Mouse (Mus musculus): ENCODE results near the gene Copz2. TPM values are rescaled to one million over a fixed set of nuclear protein-coding genes. Genes with fewer than 3 reads are reported as not detected.

Copz2 gene
- polyA plus RNA-seq, 1 experiment from 2014 or later: 51.0 TPM

DNA sequence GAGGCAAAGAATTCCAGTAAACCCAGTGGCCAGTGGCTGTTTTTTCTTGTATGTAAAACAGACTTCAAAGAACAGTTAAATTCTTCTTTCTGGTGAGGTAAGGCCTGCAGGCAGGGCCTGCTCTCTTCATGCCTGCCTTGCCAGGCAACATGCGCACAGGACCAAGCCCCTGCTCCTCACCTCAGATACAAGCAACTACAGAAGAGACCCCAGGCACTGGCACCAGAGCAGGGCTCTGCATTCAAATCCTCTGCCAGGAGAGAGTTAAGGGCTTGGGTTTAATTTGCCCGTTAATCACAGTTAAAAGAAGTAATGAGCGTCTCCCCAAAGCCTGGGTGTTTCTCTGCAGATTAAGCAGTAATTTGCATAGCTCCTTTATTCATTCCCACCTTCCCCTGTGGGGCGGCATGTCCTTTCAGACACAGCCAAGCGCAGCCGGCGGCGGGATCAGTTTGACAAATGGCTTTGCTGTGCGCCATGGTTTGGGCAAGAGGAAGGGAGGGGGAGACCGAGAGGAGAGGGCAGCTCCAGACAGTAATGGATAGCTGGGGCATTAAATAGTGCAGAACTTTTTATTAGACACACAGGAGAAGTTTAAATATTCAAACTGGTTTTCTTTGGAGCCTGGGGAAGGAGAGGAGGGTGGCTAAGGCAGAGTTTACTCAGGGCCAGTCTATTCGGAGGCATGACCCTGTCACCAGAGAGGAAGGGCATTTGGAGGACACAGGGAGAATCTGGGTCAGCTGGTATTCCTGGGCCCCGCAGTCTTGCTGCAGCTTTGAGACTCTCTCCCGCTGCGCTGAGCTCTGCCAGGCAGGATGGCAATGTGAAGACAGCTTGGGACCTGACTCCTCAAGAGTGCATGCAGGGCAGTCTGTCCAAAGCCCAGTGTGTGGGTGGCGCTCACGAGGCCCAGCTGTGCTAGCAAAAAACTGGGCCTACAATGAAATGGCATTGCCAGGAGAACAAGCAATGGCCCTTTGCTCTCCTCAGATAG is 53.3 kb downstream of the Copz2 start:
- DNase-seq (no peak), ATAC-seq (no peak)
- Histone ChIP-seq H3K36me3 (replicated peaks; ENCODE audit: insufficient read depth, low read length) (no peaks in the 10 kb centered on the region; the same call in 1 of the 2 replicates), H3K4me2 (ENCODE audit: low read depth, low read length) (no peak overlapping the region), H3K27ac (ENCODE audit: low read depth) (no peak overlapping the region), H3K4me3 (ENCODE audit: low read depth, low read length) (no peak overlapping the region), H3K9ac (replicated peaks) (no peak overlapping the region), H3K4me1 (ENCODE audit: insufficient read depth) (no peaks in the 10 kb centered on the region; the same call in 1 of the 2 replicates), H3K27me3 (ENCODE audit: insufficient read depth, low read length) (no peaks in the 10 kb centered on the region), H3K9me3 (ENCODE audit: low read length) (no peaks in the 10 kb centered on the region)
- TF ChIP-seq CTCF (IDR thresholded peaks at IDR 0.05; ENCODE audit: low read depth) (no peak), EP300 (IDR thresholded peaks at IDR 0.05; ENCODE audit: low read depth) (no peak)
- WGBS (ENCODE audit: insufficient replicate concordance): 52% methylated on average over 16 of the region's 16 CpGs

DNA sequence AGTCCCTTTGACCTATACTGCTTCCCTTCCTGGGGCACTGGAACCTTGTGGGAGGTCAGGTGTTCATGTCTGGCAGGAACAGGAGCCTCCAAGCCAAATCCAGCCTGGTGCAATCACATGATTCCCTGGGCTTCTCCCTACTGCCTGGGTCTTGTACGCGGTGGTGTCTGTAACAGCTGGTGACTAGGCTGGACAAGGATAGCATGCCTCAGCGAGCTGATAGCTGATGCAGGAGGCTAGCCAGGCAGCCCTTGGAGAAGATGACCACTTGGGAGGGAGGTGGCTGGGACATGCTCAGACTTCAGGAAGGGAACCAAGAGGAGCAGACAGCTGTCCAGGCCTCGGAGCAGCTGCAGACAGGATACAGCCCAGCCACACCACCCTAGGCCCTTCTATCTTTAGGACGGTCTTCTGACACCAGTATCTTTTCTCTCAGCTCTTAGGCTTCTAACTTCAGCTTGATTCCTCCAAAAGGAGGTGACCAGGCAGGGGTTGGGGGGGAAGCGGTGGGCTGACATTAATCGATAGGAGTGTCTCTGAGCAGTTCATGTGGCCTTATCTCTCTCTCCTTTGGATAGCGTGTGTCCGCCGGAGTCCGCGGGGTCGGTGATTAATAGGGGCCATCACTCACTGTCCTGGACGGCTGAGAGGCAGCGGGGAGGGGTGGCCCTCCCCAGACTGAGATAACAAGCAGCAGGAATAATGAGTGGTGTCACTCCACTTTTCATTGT is 56.9 kb downstream of the Copz2 start:
- Histone ChIP-seq H3K27me3 (ENCODE audit: insufficient read depth, low read length) (no peaks in the 10 kb centered on the region), H3K4me2 (ENCODE audit: low read depth, low read length) (no peak overlapping the region), H3K4me3 (ENCODE audit: low read depth, low read length) (no peak overlapping the region), H3K36me3 (replicated peaks; ENCODE audit: insufficient read depth, low read length) (peaks cover 31% of the 10 kb centered on the region), H3K9me3 (ENCODE audit: low read length) (no peaks in the 10 kb centered on the region), H3K4me1 (ENCODE audit: insufficient read depth) (no peaks in the 10 kb centered on the region; the same call in 1 of the 2 replicates), H3K9ac (replicated peaks) (no peak overlapping the region), H3K27ac (ENCODE audit: low read depth) (no peak overlapping the region)
- WGBS (ENCODE audit: insufficient replicate concordance): 56% methylated on average over 15 of the region's 15 CpGs
- DNase-seq: no peak
- no peak for ATAC-seq
- no peak for TF ChIP-seq EP300 (IDR thresholded peaks at IDR 0.05; ENCODE audit: low read depth)
- no peak for TF ChIP-seq CTCF (IDR thresholded peaks at IDR 0.05; ENCODE audit: low read depth)

DNA sequence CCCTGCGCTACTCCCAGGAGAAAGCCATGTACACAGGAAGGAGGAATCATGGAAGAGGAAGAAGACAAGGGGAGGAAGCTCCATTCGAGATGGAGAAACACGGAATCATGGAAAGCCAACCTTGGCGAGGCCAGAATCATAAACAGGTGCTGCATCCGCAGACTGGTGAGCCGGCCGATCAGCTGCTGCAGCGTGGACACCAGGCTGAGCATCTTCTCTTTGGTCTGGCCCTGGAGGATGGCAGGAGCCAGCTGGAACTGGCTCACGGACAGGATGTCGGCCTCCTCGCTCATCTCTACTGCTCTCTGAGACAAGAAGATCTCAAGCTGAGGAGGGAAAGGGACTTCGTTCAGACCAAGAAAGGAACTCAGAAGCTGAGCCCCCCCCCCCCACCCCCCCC is 58.9 kb downstream of the Copz2 start:
- ATAC-seq (no peak), DNase-seq (no peak)
- 86% methylated on average over 12 of the region's 12 CpGs for WGBS (ENCODE audit: insufficient replicate concordance)
- no peak overlapping the region for H3K9ac ChIP-seq (replicated peaks)
- no peak overlapping the region for H3K4me2 ChIP-seq (ENCODE audit: low read depth, low read length)
- no peak overlapping the region for H3K27ac ChIP-seq (ENCODE audit: low read depth)
- H3K4me1 ChIP-seq (ENCODE audit: insufficient read depth): no peaks in the 10 kb centered on the region; the same call in 1 of the 2 replicates
- H3K9me3 ChIP-seq (ENCODE audit: low read length): no peaks in the 10 kb centered on the region
- TF ChIP-seq CTCF (IDR thresholded peaks at IDR 0.05; ENCODE audit: low read depth) (no peak), EP300 (IDR thresholded peaks at IDR 0.05; ENCODE audit: low read depth) (no peak)
- peaks cover 37% of the 10 kb centered on the region for H3K36me3 ChIP-seq (replicated peaks; ENCODE audit: insufficient read depth, low read length)
- no peak overlapping the region for H3K4me3 ChIP-seq (ENCODE audit: low read depth, low read length)
- H3K27me3 ChIP-seq (ENCODE audit: insufficient read depth, low read length): no peaks in the 10 kb centered on the region

DNA sequence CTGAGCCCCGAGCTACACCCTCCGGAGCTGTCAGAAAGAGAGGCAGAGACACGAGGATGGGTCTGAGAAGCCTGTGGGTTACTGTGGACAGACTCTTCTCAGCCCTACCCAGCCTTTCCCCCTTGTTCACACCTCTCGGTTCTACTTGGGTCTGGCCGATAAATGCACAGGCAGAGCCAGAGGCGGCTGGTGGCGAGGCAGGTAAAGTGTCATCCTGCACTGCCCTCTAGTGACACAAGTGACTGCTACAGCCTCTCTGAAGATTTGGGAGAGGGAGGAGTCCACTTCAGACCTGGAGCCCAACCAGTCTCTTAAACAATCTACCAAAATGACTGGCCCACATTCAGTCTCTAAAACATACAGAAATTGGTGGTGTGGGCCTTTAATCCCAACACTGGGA is 60.3 kb downstream of the Copz2 start:
- Histone ChIP-seq H3K4me1 (ENCODE audit: insufficient read depth) (peaks cover 2% of the 10 kb centered on the region), H3K9ac (replicated peaks) (no peak overlapping the region), H3K27me3 (ENCODE audit: insufficient read depth, low read length) (no peaks in the 10 kb centered on the region), H3K27ac (ENCODE audit: low read depth) (no peak overlapping the region), H3K4me3 (ENCODE audit: low read depth, low read length) (no peak overlapping the region), H3K4me2 (ENCODE audit: low read depth, low read length) (no peak overlapping the region), H3K36me3 (replicated peaks; ENCODE audit: insufficient read depth, low read length) (peaks cover 37% of the 10 kb centered on the region), H3K9me3 (ENCODE audit: low read length) (no peaks in the 10 kb centered on the region)
- no peak for TF ChIP-seq EP300 (IDR thresholded peaks at IDR 0.05; ENCODE audit: low read depth)
- peak; percentile 89 for TF ChIP-seq CTCF (IDR thresholded peaks at IDR 0.05; ENCODE audit: low read depth)
- DNase-seq (peak; percentile 79), ATAC-seq (peak; percentile 71)
- 39% methylated on average over 7 of the region's 7 CpGs for WGBS (ENCODE audit: insufficient replicate concordance)

MicroRNAs within 50 kb of the gene (microRNA counts, 519-probe panel; counts per million panel counts)
- microRNA mmu-miR-152: 6,348 counts per million, percentile 76 among the panel's probes with 10 or more counts

Small RNA genes lying within 50 kb of the gene (microRNA-seq; reads per million reads assigned to microRNA genes)
- gene Mir152: 371 reads per million, percentile 59 among the genes with 10 or more reads in this experiment

Other genes with a start within 250 kb of the Copz2 start
- gene Snx11, start 72.3 kb upstream of the Copz2 start, polyA plus RNA-seq (2015; fragmentation: Nextera tagmentation; extraction: Ambion mirVana): 7.0 and 7.5 TPM in 2 replicates
- gene Cbx1, start 60.7 kb upstream of the Copz2 start, polyA plus RNA-seq (2015; fragmentation: Nextera tagmentation; extraction: Ambion mirVana): 20.7 and 24.9 TPM in 2 replicates
- 17.6 and 22.1 TPM in 2 replicates for gene Nfe2l1, start 19.9 kb upstream of the Copz2 start, polyA plus RNA-seq (2015; fragmentation: Nextera tagmentation; extraction: Ambion mirVana)
- 38.3 and 38.4 TPM in 2 replicates for gene Cdk5rap3, start 66.6 kb downstream of the Copz2 start, polyA plus RNA-seq (2015; fragmentation: Nextera tagmentation; extraction: Ambion mirVana)
- 10.1 and 13.9 TPM in 2 replicates for gene Prr15l, start 78.2 kb downstream of the Copz2 start, polyA plus RNA-seq (2015; fragmentation: Nextera tagmentation; extraction: Ambion mirVana)
- gene Pnpo, start 94.1 kb downstream of the Copz2 start, polyA plus RNA-seq (2015; fragmentation: Nextera tagmentation; extraction: Ambion mirVana): 271 and 273 TPM in 2 replicates
- gene Sp2, start 133.1 kb downstream of the Copz2 start, polyA plus RNA-seq (2015; fragmentation: Nextera tagmentation; extraction: Ambion mirVana): 6.8 and 7.1 TPM in 2 replicates
- 0.06 and 0.07 TPM in 2 replicates for gene Sp6, start 163.5 kb downstream of the Copz2 start, polyA plus RNA-seq (2015; fragmentation: Nextera tagmentation; extraction: Ambion mirVana)
- 20.6 and 21.2 TPM in 2 replicates for gene Scrn2, start 180.1 kb downstream of the Copz2 start, polyA plus RNA-seq (2015; fragmentation: Nextera tagmentation; extraction: Ambion mirVana)
- gene Lrrc46, start 191.5 kb downstream of the Copz2 start, polyA plus RNA-seq (2015; fragmentation: Nextera tagmentation; extraction: Ambion mirVana): 0.65 and 0.73 TPM in 2 replicates
- gene Mrpl10, start 191.7 kb downstream of the Copz2 start, polyA plus RNA-seq (2015; fragmentation: Nextera tagmentation; extraction: Ambion mirVana): 34.1 and 34.5 TPM in 2 replicates
- 1.8 and 2.4 TPM in 2 replicates for gene Osbpl7, start 200.8 kb downstream of the Copz2 start, polyA plus RNA-seq (2015; fragmentation: Nextera tagmentation; extraction: Ambion mirVana)